Mouse (Mus musculus): ENCODE measurements around the gene Tldc1.

Tldc1 gene

DNA sequence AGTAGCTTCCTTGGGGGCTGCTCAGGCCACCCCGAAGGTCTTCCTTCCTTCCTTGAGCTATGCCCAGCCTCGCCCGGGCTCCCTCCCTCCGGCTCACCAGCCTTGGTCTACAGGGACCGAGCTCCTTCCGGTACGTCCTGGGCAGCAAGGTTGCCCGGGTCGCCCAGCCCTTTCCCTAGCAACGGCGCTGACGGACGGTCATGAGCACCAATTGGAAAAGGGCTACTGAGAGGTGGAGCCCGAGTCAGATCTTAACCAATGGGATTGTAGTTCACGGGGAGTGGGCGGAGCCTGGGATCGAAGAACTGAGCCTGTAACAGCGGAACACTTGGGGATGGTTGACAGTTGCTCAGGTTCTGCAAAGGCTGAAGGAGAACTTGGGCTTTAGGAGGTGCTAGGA lies at the start of gene Tldc1:
TSS of gene Tldc1 (minus strand) at position 154 of the 400 bp plus-strand sequence.
- peak; percentile 92 to 96 for DNase-seq (ENCODE audit: low read depth in 2 of 2, low spot score in 2 of 2)

DNA sequence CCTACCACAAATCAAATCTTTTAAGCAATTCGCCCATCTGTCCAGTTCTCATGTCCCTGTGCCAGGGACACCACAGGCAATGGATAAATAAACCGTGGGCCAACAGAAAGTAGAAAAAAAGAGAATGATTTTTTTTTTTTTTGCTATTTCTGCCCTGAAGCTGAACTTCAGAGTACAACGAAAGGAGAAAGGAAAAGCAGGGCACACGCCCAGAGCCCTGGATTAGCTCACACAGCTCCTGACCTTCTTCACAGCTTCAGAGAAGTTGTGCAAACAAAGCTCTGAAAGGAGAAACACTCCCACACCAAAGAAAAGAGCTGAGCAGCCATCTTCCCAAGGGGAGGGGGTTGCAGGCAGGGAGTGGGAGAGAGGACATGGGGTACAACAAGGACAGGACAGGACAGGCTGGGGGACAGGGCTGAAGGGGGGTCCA lies 49.5 kb upstream of the Tldc1 start:
- DNase-seq (ENCODE audit: low read depth in 2 of 2, low spot score in 2 of 2) = no peak

DNA sequence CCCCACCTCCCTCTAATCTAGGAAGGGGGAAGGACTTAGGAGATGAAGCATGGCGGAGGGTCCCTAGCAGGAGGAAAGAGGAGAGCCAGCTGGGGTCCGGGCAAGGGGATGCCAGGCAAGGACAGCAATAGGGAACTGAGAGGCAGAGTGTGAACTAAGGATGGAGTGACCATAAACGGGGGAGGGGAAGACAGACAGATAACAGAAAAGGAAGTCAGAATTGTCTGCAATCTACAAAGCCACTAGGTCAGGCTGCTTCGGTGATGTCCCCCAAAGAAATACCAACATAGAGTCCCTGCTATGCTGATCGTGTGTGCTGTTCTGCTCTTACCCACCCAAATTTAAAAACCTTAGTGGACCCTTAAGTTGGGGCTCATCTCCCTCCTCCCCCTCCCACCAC lies 48.8 kb upstream of the Tldc1 start:
- no peak for DNase-seq (ENCODE audit: low read depth in 2 of 2, low spot score in 2 of 2)

DNA sequence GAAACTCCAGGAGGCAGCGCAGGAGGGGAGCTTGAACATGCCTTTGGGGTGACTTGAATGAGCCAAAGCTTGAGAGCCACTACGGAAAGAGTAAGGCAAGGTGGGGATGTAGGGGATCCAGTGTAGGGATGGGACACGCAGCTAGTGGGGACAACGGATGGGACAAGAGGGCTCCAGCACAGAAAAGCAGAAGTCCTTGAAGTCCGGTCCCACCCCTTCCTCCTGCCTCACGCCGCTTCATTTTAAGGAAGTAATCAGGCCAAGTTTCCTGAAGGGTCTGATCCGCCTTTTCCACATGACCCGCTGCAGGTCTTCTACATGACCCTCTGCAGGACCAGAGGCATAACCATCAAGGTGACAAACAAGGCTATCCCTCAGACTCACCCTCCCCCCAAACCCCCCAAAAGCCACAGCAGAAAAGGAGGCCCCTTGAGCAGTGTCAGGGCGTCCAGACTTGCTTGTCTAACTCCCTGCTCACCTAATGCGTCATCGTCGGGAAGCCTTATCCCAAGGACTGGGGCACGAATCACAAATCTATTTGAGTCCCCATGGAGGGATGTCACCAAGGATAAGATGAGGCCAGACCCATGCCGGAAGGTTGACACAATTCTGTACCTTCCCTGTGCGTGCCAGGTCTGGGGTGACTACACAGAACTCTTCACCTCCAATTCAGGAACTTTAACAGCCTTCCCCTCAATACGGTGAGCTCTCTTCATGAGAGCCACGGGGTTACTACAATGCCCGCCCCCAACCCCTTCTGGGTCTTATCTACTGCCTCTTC lies 47.9 kb upstream of the Tldc1 start:
- no peak for DNase-seq (ENCODE audit: low read depth in 2 of 2, low spot score in 2 of 2)

DNA sequence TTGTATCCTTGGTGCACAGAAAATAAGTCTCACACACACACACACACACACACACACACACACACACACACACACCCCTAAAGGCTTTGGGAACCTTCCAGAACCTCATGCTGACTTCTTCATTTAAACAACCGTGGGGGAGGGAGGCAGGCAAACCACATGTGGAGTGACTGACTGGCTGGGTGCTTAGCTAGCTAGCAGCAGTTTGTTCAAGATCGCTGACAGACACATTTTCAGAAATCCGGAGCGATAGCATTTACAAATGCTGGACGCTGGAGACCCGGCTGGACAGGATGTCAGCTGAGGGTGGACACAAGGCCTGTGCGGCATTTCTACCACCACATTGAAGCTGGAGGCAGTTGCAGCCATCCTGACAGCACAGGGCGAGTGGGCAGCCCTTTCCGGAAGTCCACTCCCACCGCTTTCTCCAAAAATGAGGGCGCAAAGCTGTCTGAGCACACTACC lies 46.6 kb upstream of the Tldc1 start:
- no peak for DNase-seq (ENCODE audit: low read depth in 2 of 2, low spot score in 2 of 2)

DNA sequence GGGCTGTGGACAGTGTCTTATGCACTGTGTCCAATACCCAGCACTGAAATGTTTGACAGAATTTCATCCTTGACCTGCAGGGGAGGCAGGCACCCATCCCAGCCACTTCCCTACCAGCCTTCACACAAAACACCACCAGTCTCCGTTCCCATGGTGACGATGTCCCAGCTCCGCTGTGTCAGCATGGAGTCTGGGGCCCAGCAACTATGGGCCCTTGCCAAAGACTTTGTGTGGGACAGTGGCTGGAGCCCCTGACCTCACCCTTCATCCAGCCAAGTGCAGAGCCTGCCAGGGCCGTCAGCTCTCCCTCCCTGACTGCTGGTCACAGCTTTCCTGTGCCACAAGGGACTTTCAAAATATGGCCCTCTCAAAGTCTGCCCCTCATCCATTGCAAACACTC lies 45.9 kb upstream of the Tldc1 start:
- DNase-seq (ENCODE audit: low read depth in 2 of 2, low spot score in 2 of 2) = no peak

DNA sequence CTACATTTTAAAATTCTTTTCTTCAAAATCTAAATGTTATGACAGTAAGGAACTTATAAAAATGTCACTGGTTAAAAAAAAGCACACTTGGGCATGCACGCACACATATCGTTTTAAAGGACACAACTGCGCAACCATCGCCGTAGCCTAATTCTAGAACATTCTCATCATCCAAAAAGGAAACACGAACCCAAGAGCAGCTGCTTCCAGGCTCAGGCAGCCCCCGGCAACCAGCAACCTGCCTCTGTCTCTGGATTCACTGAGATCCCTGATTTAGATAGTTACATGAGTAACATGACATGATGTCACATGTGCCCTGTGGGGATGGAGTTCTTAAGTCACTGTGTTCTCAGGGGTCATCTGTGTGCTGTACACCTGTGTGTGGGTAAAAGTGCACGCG lies 45.1 kb upstream of the Tldc1 start:
- no peak for DNase-seq (ENCODE audit: low read depth in 2 of 2, low spot score in 2 of 2)

DNA sequence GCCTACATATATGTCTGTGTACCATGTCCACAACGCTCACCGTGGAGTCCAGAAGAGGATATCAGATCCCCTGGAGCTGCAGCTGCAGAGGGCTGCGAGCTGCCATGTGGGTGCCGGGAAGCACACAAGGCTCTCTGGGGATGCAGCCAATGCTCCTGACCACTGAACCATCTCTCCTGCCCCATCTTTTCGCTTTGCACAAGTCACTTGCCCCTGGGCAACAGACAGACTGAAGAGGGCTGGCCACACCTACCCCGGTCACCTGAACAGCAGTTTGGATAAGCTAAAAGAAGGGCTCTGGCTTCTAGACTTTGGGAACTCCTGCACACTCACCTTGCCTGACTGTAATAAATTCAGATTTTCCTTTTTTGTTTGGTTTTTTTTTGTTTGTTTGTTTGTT lies 43.5 kb upstream of the Tldc1 start:
- no peak for DNase-seq (ENCODE audit: low read depth in 2 of 2, low spot score in 2 of 2)

DNA sequence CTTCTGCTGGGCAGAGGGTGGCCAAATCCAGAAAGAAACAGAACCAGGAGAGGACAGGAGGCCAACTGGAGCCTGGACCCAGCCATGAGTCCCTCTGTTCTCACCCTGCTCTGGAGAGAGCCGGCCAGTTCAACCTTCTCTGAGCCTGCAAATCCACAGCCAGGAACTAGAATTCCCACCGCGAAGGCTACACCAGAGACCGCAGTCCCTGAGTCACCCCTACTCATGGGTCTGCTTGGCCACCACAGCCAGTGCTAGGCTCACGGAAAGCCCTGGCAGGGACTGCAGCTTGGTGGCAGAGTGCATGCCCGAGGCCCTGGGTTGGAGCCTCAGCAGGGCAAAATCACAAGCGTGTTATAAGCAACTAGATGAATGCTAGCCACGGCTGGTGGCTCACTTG lies 41.8 kb upstream of the Tldc1 start:
- no peak for DNase-seq (ENCODE audit: low read depth in 2 of 2, low spot score in 2 of 2)

DNA sequence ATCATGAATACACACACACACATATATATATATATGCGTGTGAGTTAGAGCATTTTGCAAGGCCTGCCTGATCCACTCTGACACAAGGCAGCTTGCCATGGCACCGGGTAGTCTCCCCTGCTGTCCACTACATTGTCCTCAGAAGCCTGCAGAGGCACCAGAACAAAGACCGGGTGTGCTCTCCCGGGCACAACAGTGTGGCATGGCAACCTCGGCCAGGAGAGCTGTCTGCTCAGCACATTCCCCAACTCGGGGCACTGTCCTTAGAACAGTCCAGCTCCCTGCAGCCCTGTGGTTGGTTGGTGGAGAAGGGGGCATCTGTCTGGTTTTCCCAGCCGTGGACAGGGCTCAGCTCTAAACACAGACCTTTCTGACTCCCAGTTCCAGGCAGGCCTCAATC lies 41.1 kb upstream of the Tldc1 start:
- no peak for DNase-seq (ENCODE audit: low read depth in 2 of 2, low spot score in 2 of 2)

DNA sequence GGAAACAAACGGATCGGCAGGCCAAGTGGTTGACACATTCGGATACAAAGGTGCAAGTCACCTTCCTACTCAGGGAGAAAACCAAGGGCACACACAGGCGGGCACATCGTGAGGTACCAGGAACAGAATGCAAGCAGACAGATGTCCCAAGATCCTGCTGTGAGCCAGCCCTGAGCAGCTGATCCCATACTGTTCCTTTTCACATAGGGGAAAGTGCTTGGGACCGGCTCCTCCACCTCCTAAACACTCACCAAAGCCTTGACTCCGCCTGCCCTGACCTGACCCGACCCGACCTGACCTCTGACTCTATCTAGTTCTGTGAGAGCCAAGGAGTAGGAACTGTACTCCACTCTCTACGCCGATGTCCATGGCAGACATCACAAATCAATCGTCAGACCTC lies 39.2 kb upstream of the Tldc1 start:
- DNase-seq (ENCODE audit: low read depth in 2 of 2, low spot score in 2 of 2) = no peak

DNA sequence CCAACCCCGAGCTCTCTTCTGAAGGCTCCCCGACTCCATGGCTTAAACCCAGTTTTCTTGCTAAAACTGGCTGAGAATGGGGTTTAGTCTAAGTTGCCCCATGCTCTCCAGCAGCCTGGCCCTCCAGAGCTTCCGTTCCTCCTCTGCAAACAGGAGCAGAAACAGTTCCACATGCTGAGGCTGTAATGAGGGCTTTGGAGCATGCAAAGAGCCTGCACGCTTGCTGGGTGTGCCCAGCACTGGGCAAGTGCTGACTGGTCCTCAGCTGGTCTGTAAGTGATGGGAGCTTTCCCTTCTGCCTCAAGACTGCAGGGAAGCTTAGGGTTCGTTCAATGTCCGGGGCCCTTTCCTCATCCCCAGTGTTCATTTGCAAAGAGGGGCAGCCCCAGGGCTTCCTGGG lies 38.0 kb upstream of the Tldc1 start:
- DNase-seq (ENCODE audit: low read depth in 2 of 2, low spot score in 2 of 2) = no peak

DNA sequence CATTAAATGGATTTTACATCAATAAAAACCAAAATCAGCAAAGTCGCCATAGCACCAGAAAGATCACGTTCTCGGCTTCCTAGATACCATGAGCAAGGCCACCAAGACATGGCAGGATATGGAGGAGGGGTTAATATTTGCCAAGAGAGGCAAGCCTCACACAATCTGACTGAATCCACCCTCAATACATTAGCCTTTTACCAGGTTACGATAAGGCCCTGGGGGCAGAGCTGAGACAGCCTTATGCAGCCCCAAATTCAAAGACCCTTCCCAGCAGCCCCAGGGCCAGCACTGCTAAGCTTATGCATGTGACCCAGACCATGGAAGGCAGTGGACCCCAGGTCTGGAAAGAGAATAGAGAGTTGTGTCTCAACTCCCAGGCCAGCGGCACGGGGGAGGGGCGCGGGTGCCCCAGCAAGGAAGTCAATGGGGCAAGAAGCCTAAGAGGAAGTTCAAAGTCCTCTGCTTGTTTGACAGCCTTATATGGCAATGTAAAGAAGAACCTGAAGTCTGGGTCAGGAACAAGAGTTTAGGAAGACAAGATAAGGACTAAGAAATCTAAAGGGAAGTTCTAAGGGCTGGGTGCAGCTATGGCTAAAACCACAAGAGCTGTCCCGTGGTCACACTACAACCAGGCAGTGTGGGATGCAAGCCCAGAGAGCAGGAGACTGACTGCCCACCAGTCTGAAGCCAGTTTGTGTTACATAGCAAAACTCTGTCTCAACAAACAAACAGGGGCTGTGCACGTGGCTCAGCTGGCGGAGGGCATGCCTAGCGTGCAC lies 34.6 kb upstream of the Tldc1 start:
- DNase-seq (ENCODE audit: low read depth in 2 of 2, low spot score in 2 of 2) = peak in 1 of 2 experiments; percentile 16

DNA sequence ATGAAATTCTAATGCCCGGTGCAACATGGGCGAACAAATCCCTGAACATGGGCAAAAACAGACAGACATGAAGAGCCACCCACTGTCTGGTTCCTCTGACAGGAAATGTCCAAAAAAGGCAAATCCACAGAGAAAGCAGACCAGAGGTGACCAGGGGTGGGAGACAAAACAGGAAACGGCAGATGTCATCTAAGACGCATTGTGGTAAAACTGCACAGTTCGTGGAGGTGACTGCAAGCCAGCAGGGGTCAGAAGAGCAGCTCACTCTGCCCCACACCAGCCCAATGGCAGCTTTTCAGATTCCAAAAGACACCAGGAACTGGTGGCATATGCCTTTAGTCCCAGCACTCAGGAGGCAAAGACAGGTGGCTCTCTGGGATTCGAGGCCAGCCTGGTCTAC lies 33.7 kb upstream of the Tldc1 start:
- peak; percentile 49 to 56 for DNase-seq (ENCODE audit: low read depth in 2 of 2, low spot score in 2 of 2)

DNA sequence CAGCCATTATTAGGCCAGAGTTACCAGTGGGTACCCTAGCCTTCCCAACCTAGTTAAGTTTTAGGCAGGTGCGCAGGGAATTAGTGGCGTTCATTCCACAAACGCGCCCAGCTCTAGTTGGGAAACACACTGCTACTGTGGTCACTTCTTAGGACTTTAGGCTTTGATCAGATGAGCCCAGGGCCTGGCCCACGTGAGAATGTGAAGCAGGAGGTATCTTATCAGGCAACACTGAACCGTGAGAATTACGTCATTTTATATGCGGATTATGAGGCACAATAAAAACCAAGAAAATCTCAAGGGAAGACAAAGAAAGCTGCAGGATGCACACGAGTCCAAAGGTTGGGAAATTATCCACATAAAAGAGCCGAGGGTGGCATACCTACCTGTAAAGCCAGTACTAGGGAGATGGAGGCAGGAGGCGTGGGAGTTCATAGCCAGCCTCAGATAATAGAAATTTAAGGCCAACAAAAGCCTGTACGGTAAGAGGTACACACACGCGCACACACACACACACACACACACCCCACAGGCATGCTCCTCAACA lies 32.8 kb upstream of the Tldc1 start:
- DNase-seq (ENCODE audit: low read depth in 2 of 2, low spot score in 2 of 2) = no peak

DNA sequence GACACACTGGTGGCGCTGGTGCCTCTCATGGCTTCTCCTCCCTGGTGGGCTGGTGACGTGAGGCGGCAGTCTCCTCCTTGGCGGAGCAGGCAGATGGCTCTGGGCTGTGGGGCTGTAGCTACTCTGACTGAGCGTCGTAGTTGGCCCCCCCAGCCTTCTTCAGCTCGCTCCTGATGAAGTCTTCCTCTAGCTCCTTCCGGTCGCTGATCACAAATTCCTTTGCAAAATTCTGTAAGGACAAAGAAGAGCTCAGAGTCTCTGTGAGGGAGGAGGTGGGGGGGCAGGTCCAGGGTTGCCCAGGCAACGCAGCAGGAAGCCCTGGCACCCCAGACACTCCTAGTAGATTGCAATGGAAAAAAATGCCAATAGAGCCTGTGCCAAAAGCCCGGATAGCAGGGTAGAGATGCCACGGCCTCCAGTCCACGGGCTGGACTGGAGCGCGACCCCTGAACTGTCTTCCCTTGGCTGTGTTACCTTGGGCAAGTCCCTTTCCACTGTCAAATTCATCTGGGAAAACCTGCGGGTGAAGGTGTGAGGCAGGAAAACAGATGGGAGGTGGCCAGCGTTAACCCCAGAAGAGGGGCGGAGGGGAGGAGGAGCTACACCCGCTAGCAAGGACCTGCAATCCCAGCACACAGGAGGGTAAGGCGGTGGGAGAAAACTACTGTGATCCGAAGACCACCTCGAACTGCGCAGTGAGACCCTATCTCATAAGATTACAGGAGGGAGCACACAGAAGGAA lies 32.1 kb upstream of the Tldc1 start:
- no peak for DNase-seq (ENCODE audit: low read depth in 2 of 2, low spot score in 2 of 2)

DNA sequence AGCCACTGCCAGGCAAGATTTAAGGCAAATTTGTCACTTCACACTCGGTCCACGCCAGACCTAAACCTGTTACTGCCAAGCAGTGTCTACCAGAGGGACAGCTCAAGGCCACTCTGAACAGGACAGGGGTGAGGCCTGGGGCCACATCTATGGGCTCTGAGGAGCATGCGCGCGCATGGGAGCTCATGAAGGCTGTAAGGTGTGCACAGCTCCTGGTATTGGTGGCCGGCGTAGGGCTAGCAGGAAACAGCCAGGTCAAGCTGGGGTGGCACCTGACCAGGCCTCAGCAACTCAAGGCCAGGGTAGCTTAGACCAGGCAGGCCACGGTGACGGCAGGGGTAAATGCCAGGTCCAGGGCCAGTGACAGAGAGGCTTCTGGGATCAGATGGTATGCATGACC lies 31.4 kb upstream of the Tldc1 start:
- no peak for DNase-seq (ENCODE audit: low read depth in 2 of 2, low spot score in 2 of 2)

DNA sequence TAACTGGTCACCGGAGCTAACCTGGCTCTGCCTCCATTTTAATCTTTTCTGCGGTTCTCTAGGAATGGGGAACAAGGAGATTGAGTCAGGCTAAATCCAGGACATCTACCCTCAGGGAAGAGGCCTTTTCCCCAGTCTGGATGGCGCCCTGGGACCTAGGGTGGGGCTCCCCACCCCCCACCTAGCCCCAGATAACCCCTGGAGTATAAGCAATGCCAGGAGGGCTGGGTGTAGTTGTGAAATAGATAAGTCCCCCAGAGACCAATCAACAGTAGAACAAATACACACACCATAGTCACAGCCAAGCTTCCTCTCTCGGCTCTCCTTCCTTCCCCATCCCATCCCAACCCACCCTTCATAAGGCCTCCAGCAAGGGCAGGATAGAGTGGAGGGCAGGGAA lies 29.5 kb upstream of the Tldc1 start:
- no peak for DNase-seq (ENCODE audit: low read depth in 2 of 2, low spot score in 2 of 2)

DNA sequence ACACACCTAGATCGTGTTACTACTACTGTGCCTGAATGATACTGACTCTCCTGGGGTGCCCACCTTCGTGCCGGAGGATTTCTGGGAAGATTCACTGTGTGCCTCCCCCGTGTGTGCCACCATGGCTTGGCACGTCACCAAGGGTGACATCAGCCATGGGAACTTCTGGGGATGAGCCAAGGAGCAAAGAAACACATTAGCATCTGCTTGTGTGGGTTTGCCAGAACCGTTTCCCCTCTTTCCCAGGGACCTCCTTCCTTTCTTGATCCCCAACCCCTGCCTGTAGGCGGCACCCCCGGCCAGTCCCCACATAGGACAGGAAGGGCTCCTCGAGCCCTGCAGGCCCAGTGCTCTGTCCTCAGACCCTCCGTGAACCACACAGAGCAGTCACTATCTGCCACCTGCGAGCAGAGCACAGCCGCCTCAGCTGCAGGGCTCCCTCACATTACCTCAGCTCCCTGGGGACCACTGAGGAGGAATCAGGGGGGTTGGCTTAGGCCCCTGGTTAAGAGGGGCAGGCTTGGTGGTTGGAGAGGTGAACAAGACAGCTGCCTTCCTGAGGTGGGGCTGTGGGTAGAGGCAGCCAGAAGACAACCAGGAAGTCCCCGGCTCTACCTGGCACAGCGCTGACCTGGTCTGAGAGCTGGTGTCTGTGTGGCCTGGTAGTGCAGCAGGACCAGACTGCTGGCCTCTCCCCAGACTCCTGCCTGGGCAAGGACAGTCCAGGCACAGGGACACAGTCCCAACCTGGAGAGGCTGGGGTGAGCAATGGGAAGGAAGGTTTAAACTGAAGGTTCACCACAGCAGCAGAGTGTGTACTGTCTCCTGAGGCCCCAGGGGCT lies 28.4 kb upstream of the Tldc1 start:
- DNase-seq (ENCODE audit: low read depth in 2 of 2, low spot score in 2 of 2) = no peak

DNA sequence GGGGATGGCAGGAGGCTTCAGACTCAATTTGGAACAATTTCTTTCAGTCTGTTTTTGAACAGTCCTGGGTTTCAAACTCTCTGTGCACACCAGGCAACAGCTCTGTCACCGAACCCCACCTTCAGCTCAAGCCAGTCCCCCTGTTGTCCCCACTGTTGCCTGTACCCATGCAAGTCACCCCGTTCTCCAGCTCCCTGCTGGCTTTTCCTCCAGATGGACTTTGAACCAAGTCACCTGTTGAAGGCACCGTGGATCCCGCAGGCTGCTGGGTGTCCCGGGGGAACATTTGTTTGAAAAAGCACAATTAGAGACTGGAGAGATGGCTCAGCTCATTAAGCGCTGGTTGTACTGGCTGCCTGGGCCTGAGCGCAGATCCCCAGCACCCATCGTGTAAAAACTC lies 27.1 kb upstream of the Tldc1 start:
- DNase-seq (ENCODE audit: low read depth in 2 of 2, low spot score in 2 of 2) = no peak

DNA sequence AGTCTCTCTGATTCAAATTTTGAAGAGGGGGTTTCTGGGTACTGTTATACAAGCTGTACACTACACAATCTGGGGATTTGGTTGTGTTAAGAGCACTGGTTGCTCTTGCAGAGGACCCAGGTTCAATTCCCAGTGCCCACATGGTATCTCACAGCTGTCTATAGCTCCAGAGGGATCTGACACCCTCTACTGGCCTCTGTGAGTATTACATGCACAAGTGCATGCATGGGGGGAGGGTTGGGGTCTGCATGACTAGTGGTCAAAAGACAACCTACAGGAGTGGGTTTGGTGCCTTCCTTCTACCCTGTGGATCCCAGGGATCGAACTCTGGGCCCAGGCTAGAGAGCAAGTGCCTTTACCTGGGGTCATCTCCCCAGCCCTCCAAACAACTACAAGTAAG lies 24.4 kb upstream of the Tldc1 start:
- DNase-seq (ENCODE audit: low read depth in 2 of 2, low spot score in 2 of 2) = no peak

All from CD8-positive naive resting alpha-beta T cell, adult 2 months (primary cell).